Mouse (Mus musculus) activated CD4-positive, CD25-positive, alpha-beta regulatory T cell, adult 4 months (primary cell): ENCODE results near the gene Nt5c3. TPM values are rescaled to one million over a fixed set of nuclear protein-coding genes. Genes with fewer than 3 reads are reported as not detected.

ENCODE experiments used
- ATAC-seq: one replicate; pipeline ENCODE4 v1.8.0; 2017
- polyA plus RNA-seq, 2 experiments: library from polyadenylated mRNA; unstranded; fragments of 100-300 nt; shearing (Covaris generic); gene quantifications; one replicate each; pipeline ENCODE4 v1.2.1; 2017

Gene Nt5c3
- polyA plus RNA-seq, 2 experiments from 2014 or later = 65.0 to 70.7 TPM

- no peak for ATAC-seq
Observed at GRCm38 (mm10) chr6:56834769-56835168, 89.0 kb downstream of the Nt5c3 start.

GRCm38 (mm10) chr6:56832830-56833229, 90.9 kb downstream of the Nt5c3 start:
- no peak for ATAC-seq

- ATAC-seq = no peak
Observed at GRCm38 (mm10) chr6:56832407-56832796, 91.3 kb downstream of the Nt5c3 start.

Other genes starting within 250 kb of the Nt5c3 start
- gene Lsm5, start 219.2 kb downstream of the Nt5c3 start, polyA plus RNA-seq = 100 to 1,000 TPM; 130 to 157 TPM
- 10 to 100 TPM; 10.8 to 15.2 TPM for gene Avl9, start 209.0 kb downstream of the Nt5c3 start, polyA plus RNA-seq
- gene Kbtbd2, start 126.1 kb downstream of the Nt5c3 start, polyA plus RNA-seq = 10 to 100 TPM; 17.0 to 20.3 TPM
- not detected for gene Fkbp9, start 91.9 kb downstream of the Nt5c3 start, polyA plus RNA-seq
- not detected for gene Vmn1r4, start 83 bp upstream of the Nt5c3 start, polyA plus RNA-seq
- gene Vmn1r5, start 46.3 kb upstream of the Nt5c3 start, polyA plus RNA-seq = not detected
- gene Vmn1r6, start 73.3 kb upstream of the Nt5c3 start, polyA plus RNA-seq = not detected
- gene Vmn1r7, start 101.4 kb upstream of the Nt5c3 start, polyA plus RNA-seq = not detected
- gene Vmn1r8, start 108.4 kb upstream of the Nt5c3 start, polyA plus RNA-seq = not detected
- not detected for gene Vmn1r9, start 142.9 kb upstream of the Nt5c3 start, polyA plus RNA-seq
- gene Vmn1r10, start 185.5 kb upstream of the Nt5c3 start, polyA plus RNA-seq = not detected
- gene Vmn1r11, start 209.5 kb upstream of the Nt5c3 start, polyA plus RNA-seq = not detected
- not detected for gene Vmn1r12, start 233.0 kb upstream of the Nt5c3 start, polyA plus RNA-seq